Mouse (Mus musculus): ENCODE data around the gene Nxph1.
A peak's percentile ranks its signal among the peaks of the same experiment; 100 is the strongest.

Nxph1 gene

DNA sequence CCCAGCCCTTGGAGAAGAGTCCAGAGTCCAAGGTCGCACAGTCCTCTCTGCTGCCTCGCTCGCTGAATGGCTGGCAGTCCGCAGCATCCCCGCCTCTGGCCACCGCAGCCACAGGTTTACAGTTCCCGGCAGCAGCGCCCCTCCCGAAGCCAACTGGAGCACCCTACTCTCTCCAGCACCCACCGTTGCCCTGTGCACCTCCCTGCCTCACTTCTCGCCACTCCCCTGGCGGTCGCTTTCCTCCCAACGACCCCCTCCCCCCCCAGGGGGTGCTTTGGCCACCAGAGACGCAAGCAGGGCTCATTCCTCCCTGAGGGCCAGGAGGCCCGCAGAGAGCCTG, at the start of gene Nxph1:
Gene Nxph1 (plus strand): TSS at position 301 of the 340 bp plus-strand sequence.
- no peak for DNase-seq (ENCODE audit: low spot score)

DNA sequence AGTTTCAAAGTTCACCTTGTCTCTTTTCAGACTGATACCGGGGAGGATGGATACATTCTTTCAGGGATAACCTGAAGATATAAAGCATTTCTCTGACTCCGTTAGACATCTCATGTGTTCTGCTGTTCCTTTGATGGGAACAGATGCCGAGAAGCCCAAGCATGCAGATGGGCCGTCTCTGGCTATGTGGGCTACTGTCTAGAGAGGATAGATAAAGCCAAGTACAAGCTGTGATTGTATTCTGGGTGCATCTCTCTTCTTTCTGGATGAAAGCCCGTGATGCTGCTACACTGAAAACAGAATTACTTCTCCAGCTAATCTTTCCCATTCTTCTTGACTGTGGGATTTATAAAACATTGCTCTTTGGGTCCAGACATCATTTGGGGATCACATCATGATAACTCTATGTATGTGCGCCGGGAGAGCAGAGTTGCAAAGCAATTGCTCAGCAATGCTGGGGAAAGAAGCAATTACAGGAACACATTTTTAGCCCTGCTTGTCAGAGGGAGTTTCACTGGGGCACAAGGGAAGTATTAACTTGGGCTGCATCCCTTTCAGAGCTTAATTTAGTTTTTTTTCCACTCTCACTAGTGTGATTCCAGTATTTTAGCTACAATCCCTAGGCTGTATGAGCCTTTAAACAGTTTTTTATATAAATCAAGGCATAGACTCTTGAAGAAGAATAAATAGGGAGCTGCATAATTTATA, 48.1 kb upstream of the Nxph1 start:
- DNase-seq (ENCODE audit: low spot score), result no peak

DNA sequence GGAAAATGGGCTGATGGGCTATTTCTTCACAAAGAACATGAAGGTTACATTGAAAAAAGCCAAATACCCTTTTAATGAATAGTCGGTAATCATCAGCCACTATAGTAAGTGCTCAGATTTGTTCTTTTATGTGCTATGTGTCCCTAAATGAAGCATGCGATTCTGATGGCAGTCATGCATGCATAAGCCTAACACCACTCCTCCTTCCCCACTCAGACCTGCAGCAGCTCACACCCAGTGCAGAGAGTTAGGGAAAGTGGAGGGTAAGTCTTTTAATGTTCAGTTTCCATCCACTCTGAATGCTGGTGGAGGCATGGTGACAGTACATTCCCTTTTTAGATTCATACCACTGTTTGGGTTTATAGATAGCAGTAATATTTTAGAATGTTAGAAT, 47.5 kb upstream of the Nxph1 start:
- no peak for DNase-seq (ENCODE audit: low spot score)

DNA sequence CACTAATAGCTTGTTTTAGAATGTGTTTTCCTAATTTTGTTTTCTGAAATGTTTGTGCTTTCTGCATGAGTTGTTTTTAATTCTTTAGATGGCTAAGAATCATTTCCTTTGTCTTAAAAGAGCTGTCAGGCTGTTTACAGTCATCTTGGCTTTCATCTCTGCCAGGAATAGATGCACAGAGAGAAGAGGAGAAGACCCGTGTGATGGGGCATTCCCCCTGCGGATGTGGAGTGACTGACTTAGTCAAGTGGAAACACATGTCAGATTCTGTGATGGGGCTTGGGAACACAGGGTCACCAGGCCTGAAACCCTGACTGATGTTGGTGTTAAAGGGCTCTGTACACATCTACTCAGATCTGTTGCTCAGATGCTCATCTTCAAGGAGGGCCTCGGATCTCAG, 40.3 kb upstream of the Nxph1 start:
- no peak for DNase-seq (ENCODE audit: low spot score)

DNA sequence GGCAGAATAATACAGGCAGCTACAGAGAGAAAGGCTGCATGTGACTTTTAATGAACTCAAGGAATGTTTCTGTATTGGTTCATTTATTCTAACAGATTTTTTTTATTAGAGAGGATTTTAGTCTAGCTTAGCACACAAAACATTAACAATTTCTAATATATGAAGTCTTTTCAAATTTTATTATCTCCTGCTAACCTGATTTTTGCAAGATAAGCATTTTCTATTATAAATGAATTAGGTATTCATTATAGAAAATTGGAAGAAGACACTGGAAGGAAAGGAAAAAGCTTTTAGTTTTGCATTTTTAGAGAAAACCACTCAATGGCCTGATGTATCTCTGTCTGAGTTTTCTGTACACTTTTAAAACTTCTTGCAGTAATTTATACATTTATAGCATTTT, 34.8 kb upstream of the Nxph1 start:
- DNase-seq (ENCODE audit: low spot score), result no peak

DNA sequence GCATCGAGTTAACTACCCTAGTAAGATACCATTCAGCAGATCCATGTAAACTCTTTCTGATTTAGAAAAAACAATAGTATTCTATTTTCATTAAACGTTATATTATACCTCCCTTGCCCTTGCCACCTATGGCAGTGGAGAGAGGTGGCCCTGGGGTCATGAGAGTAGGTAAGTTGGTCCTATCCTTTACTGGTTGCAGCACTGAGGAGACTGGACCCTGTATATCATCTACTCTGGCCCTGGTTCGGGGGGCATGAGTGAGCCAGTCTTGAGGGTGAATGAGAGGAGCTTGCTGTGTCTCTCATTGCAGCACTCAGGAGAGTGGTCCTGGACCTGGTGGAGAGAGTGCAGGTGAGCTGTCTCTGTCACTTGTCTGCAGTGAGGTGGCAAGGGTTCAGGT, 33.5 kb upstream of the Nxph1 start:
- DNase-seq (ENCODE audit: low spot score), result no peak

DNA sequence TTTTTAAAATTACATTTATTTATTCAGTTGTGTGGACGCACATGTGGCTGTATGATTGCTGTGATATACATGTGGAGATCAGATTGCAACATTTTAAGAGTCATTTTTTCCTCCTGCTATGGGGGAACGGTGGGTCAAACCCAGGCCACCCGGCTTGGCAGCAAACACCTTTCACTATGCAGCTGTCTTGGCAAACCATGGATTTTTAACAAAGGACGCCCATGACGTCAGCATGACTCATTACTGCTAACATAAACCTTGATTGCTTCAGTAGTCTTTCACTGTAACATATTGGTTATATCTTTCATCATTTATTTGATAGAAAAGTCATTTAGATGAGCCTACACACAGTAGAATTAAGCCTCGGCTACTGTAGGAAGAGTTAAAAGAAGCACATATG, 23.8 kb upstream of the Nxph1 start:
- no peak for DNase-seq (ENCODE audit: low spot score)

DNA sequence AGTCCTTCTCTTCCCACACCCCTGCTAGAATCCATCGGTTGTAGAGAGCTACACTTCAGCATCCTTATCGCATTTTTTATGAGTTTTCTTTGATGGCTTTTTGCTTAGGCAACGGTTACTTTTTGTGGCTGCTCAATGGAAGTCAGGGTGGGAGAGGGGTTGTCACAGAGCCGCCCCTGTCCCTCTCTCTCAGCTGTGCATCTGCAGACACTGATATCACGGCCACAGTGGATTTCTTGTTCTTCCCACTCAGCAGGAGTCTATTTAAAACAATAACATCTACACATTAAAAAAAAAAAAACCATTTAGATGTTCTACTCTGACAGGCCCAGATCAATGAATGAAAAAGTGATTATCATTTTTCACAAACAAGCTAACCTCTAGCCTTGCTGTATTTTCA, 13.0 kb upstream of the Nxph1 start:
- no peak for DNase-seq (ENCODE audit: low spot score)

DNA sequence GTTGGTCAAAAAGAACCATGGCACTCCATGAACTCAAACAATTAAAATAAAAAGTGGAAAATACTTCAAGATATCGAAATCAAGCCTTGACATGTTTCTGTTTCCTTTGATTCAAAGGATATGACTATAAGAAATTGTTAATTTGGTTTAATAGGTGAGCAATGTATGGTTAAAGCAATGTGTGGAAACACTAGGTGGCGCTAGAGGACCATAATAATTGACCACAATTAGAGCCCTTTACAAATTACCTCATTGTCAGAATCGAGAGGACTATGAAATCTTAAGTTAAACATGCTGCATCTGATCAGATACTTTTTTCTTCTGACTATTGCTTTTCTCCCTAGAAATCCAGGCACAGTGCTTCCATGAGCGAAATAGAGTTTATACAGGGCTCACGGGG, 12.5 kb upstream of the Nxph1 start:
- DNase-seq (ENCODE audit: low spot score), result peak; percentile 88

DNA sequence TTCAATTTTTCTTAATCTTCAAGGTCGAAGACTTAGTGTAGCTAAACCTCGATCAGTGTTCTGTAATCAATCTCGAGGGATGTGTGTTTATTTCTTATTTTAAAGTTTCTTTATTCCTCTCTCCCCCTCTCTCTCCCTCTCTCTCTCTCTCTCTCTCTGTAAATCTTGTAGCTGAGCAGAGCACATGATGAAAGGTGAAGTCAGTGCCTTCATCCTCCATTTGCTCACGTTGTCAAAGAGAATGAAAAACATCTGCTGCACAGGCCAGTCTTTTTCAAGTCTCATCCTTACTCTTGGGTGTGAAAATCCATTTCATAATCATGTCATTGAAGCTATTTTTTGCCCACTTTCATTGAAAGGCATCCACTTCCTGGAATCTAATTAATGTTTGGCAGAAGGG, 12.1 kb upstream of the Nxph1 start:
- DNase-seq (ENCODE audit: low spot score), result no peak

DNA sequence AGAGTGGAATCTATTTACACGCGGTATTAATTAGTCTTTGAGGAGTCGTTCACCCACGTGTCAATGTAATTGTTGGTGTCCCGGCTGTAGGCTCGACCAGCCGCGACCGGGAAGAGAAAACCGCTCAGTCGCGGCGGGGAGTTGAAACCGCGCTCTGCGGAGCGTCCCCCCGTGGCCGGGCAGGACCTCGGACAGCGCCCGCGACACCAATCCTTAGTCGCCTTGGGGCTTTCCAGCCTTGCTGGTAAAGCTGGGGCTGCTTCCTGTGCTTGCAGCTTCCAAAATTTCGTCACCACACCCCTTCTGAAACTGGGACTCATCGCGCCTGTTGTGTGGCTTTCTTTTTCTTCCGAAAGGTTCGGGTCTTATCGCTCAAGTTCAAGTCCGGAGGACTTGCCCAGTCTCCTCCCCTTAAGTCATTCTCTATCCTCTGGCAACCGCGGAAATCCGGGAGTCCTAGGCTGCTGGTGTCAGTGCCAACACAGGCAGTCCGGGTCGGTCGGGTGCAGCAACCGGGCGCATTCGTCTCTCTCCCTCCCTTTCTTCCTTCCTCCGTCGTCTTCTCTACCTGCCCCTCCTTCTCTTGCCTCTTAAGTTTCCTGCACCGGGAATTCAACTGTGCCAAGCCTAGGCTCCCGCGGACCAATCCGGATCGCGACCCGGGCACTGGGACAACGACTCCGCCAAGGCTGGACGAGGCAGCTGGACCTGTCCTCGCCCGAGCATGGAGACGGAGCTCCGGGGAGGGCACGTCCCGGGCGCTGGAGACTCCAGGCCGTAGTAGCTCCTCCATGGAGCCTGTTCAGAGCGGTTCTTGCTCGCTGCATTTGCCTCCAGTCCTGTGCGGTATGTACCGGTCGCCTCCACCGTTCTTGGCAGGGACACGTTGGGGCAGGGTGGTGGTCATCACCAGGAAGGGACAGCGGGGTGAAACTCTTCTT, 510 bp downstream of the Nxph1 start:
- DNase-seq (ENCODE audit: low spot score), result peak; percentile 77

DNA sequence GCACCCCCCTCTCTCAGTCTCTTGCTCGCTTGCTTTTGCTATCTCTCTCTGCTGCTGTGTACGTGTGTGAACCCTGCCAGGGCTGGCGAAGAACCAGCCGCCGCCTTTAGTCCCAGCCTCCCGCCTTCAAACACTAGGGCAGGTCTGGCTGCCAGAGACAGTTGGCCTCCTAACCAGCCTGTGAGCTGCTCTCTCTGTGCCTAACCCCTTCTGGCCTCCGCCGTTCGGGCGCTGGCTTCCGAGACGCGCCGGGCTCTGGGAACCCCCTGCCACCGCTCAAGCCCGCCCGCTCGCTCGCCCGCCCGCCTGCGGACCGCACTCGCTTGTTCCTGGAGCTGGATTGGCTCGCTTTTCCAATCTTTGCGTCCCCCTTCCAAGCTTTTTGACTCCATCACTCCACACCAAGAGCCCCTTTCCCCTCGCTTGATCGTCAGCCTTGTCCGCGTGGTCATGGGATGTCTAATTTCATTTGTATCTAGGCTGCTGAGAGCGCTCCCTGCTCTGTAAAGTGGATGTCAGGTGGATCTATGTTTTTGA, 1.5 kb downstream of the Nxph1 start:
- DNase-seq (ENCODE audit: low spot score), result peak; percentile 42

DNA sequence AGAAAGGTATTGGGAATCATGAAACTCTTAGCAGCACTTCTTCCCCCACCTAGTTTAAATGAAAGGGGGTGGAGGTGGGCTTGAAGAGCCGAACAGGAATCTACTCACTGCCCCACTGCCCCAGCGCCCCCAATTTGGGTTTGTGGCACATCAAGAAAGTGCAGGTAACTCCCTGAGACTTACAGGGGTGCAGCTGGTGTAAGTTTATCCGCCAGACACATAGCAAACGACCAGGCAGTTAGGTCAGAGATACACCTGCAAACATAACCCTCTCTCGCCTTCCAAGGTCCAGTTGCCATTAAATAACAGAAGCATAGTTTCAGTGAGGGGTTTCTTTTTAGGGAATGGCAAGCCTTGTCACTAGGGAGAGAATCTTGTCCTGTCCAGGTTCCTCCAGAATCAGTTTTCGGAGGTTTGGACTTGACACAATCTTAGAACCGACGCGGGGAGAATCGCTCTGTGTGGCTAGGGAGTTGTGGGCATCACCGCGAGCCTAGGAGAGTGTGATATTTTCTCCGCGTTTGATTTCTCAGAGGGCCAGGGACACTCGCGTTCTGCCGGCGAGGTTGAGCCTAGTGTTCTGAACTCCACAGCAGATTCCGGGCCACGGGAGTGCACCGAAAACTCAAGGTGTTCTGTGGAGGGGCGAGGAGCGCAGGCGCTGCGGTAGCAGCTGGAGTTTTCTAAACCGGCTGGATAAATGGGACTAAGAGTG, 2.5 kb downstream of the Nxph1 start:
- DNase-seq (ENCODE audit: low spot score), result peak; percentile 26

DNA sequence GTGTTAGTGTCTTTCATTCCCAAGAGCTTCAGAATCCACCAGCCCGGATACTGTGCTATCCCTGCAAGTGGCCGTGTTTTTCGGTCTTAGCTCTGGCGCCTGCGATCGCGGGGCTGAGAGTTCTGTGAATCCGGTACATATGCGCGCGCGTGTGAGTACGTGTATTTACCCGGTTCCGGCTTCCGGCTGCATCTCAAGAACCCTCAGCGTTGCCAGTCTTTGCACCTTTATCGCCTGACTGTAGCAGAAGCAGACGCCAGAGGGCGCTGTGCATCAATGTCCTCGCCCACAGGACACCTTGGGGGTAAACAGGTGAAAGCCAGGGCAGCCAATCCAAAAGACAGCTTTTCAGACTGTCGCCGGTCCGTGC, 3.1 kb downstream of the Nxph1 start:
- peak; percentile 86 for DNase-seq (ENCODE audit: low spot score)

DNA sequence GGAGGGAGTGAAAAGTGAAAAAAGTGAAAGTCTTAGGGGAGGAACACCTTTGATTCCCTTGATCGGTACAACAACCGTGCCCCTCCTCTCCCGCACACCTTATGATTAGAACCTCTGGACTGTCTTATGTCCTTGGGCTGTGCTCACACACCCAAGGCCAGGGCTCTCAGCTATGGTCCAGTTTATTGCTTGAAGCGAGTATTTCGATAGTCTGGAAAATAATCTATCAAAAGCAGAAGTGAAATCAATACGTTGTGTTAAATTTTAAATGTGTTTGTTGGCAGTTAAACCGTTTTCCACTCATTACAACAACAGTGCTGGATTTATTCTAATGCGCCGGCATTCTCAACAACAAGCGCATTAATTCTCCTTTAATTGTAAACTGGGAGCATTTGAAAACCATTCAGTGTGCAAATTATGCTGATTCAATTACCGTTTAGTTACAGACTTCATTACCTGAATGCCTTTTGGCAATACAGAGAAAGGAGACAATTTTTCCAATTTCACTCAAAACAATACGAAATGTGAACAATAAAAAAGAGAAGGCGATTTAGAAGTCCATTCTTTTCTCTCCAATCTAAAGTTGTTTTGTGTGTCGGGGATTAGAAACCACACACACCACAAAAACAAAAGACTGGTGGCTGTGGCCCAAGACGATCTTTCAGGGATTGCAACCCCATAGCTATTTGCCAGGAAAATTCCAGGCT, 3.8 kb downstream of the Nxph1 start:
- peak; percentile 10 for DNase-seq (ENCODE audit: low spot score)

DNA sequence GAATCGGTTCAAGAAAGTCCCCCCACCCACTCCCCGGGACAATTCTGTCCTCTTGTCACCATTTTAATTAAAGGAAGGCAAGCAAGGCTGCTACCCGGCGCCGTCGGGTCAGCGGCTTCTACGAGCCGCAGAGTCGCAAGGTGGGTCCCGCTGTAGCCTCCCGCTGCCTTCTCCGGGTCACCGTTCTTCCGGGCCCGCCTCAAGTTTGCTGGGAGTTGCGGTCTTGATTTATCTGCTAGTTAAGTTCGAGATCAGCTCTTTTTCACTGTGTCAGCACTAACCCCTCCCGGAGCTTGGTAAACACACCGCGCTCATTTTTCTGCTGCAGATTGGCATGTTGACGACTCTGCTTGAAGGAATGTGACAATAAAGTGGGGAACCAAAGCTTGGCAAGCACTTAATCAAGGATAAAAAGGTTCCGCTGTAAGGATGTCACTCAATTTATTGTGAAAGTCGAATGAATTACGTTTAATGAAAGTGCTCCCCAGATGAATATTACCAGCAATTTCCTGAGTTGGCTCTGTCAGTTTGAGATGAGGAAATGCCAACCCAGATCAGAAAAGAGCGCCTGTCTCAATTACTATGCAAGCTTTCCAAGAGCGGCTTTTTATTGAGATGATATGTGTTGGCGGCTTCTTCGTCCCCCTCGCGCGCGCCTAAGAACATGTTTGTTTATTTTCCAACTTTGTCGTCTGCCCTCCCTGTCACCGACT, 7.7 kb downstream of the Nxph1 start:
- DNase-seq (ENCODE audit: low spot score), result peak; percentile 40

DNA sequence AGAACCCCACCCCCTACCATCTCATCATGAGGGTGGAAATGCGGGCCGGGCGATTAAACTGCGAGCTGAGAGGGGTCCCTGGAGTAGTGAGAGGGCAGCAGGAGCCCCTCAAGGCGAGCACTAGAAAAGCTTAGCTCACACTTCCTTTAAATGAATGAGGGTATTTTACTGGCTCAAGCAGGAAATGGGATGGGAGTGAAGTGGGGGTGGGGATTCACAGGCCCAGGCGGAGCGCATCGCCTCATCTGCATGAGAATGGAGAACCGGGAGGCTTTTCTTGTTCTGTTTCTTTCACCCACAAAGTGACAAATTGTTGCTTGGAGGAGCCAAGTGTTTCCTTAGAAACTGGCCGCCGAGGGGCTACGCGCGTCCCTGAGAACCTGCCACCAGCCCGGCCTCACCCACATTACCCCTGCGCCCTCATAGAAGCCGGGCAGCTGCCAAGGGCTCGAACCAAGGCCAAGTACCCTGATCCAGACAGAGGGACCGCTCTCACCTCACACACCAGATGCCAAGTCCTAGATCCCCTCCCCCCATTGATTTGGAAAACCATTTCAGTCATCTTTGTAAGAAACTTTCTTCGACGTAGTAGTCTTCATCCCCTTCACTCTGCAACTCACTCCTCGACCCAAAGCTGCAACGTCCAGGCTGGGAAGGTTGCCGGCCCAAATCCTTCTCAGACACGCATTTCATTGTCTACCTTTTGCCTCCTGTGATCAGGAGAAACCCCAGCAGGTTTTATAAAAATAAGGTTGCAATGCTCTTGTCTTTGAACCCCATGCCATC, 8.7 kb downstream of the Nxph1 start:
- DNase-seq (ENCODE audit: low spot score), result peak; percentile 79

DNA sequence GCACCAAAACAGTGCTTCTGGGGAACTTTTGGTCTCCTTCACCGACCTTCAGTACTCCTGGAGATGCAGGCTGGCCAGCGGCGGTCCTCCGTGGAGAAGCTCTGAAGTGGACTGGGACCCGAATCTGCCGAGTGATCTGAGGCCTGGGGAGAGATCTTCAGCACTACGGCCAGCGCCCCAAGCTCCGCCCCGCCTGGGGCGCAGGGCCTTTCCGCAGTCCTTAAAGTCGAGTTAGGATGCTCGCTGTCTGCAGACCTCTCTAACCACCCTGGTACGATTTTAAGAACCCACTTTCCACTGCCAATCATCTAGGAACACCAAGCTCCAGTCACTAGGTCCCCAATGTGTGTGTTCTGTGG, 9.3 kb downstream of the Nxph1 start:
- peak; percentile 82 for DNase-seq (ENCODE audit: low spot score)

DNA sequence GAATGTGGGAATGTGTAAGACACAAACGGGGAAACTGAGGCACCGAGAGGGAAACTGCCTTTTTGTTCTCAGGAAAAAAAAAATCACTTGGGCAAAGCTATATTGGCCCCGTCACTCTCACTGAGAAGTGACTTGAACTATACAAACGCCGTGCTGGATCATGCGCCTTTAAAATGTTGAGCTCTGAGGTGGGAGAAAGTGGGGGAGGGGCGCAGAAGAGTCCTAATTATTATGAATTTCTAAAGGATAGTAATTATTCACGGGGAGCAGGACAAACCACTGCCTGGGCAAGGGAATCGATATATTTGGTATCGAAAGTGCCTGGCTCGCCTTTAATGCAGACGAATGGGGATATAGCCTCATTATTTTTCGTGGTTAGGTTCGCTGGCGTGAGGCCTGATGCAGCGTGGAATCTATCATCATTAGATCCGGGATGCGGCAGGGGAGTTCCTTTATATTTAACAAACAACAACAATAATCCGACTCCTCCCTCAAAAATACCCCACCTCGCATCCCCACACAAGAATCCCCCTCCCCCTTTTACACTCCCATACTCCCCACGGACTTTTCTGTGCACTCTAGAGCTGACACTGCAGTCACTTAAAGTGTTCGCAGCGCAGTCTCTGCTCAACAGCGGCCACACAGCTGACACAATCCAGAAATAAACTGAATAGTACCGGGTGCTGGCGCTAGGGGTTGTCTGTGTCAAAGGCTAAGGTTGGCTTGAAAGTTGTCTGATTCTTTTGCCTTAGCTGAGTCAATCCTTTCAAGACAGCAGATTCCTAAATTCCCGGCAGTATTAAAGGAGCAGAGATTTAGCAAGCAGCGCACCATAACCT, 10.1 kb downstream of the Nxph1 start:
- DNase-seq (ENCODE audit: low spot score), result peak; percentile 78

DNA sequence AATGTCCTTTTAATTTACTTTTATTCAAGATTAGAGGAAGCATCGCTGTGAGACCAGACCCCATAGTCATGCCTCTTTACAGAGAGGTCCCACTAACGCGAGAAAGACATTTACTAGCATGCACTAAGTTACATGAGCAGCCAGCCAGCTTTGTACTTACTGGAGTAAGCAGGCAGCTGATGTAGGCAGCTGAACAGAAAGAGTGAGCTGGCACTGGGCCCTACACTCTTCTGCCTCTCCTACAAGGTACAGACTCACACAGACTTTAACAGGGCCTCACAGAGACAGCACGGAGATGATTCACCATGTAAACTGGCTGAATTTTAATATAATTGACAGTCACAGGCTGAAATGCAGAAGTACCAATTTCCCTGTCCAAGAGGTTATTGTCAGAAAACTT, 11.6 kb downstream of the Nxph1 start:
- no peak for DNase-seq (ENCODE audit: low spot score)
